Mouse (Mus musculus): ENCODE results near the gene Ubap1.

Ubap1 gene

GRCm38 (mm10) chr4:41348584-41349198 is at the start of gene Ubap1:
Gene Ubap1 (plus strand): TSS chr4:41348996.
- peak; percentile 83 to 90 for DNase-seq (ENCODE audit: low spot score in 2 of 2)

- DNase-seq (ENCODE audit: low spot score in 2 of 2): no peak
These were observed 45.1 kb upstream of the Ubap1 start for GRCm38 (mm10) chr4:41303671-41304070.

GRCm38 (mm10) chr4:41304302-41304701 is 44.5 kb upstream of the Ubap1 start:
- DNase-seq (ENCODE audit: low spot score in 2 of 2): peak; percentile 7 to 8

GRCm38 (mm10) chr4:41307406-41307805 is 41.4 kb upstream of the Ubap1 start:
- no peak for DNase-seq (ENCODE audit: low spot score in 2 of 2)

GRCm38 (mm10) chr4:41310567-41311563 is 37.9 kb upstream of the Ubap1 start:
- DNase-seq (ENCODE audit: low spot score in 2 of 2): no peak

GRCm38 (mm10) chr4:41313722-41314121 is 35.1 kb upstream of the Ubap1 start:
- DNase-seq (ENCODE audit: low spot score in 2 of 2): no peak

- peak; percentile 94 to 95 for DNase-seq (ENCODE audit: low spot score in 2 of 2)
These were observed 34.4 kb upstream of the Ubap1 start, which contains the start of gene Dcaf12 for GRCm38 (mm10) chr4:41314141-41315129. Gene Dcaf12 (minus strand): TSS chr4:41314889.

- DNase-seq (ENCODE audit: low spot score in 2 of 2): no peak
These were observed 33.6 kb upstream of the Ubap1 start for GRCm38 (mm10) chr4:41315173-41315572.

- no peak for DNase-seq (ENCODE audit: low spot score in 2 of 2)
These were observed 30.5 kb upstream of the Ubap1 start for GRCm38 (mm10) chr4:41318267-41318666.

- DNase-seq (ENCODE audit: low spot score in 2 of 2): no peak
These were observed 27.8 kb upstream of the Ubap1 start for GRCm38 (mm10) chr4:41320971-41321370.

- DNase-seq (ENCODE audit: low spot score in 2 of 2): no peak
These were observed 21.9 kb upstream of the Ubap1 start for GRCm38 (mm10) chr4:41326876-41327275.

GRCm38 (mm10) chr4:41329481-41329880 is 19.3 kb upstream of the Ubap1 start:
- DNase-seq (ENCODE audit: low spot score in 2 of 2): no peak

- no peak for DNase-seq (ENCODE audit: low spot score in 2 of 2)
These were observed 17.7 kb upstream of the Ubap1 start for GRCm38 (mm10) chr4:41331085-41331484.

- DNase-seq (ENCODE audit: low spot score in 2 of 2): no peak
These were observed 16.9 kb upstream of the Ubap1 start for GRCm38 (mm10) chr4:41331698-41332421.

GRCm38 (mm10) chr4:41336546-41336945 is 12.2 kb upstream of the Ubap1 start:
- no peak for DNase-seq (ENCODE audit: low spot score in 2 of 2)

GRCm38 (mm10) chr4:41340912-41341550 is 7.8 kb upstream of the Ubap1 start:
- no peak for DNase-seq (ENCODE audit: low spot score in 2 of 2)

GRCm38 (mm10) chr4:41346011-41346410 is 2.8 kb upstream of the Ubap1 start:
- DNase-seq (ENCODE audit: low spot score in 2 of 2): no peak

- no peak for DNase-seq (ENCODE audit: low spot score in 2 of 2)
These were observed 957 bp upstream of the Ubap1 start for GRCm38 (mm10) chr4:41347839-41348238.

GRCm38 (mm10) chr4:41349199-41349591 is 399 bp downstream of the Ubap1 start:
- no peak for DNase-seq (ENCODE audit: low spot score in 2 of 2)

- no peak for DNase-seq (ENCODE audit: low spot score in 2 of 2)
These were observed 4.0 kb downstream of the Ubap1 start for GRCm38 (mm10) chr4:41352758-41353157.
